Mouse (Mus musculus) spleen, postnatal 0 days (tissue): ENCODE results near the gene Glrx2. TPM values are rescaled to one million over a fixed set of nuclear protein-coding genes. Genes with fewer than 3 reads are reported as not detected.

Experiments used
- polyA plus RNA-seq: library from polyadenylated mRNA; unstranded; fragments of >200 nt; fragmentation: Nextera tagmentation; extraction: Ambion mirVana; gene quantifications from 2 replicates; pipeline ENCODE4 v1.2.1, GENCODE M21; 2015

The Glrx2 gene
- polyA plus RNA-seq = 73.6 and 80.0 TPM in 2 replicates

DNA sequence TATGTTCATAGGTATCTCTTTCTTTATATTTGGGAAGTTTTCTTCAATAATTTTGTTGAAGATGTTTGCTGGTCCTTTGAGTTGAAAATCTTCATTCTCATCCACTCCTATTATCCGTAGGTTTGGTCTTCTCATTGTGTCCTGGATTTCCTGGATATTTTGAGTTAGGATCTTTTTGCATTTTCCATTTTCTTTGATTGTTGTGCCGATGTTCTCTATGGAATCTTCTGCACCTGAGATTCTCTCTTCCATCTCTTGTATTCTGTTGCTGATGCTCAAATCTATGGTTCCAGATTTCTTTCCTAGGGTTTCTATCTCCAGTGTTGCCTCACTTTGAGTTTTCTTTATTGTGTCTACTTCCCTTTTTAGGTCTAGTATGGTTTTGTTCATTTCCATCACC, at the start of gene Glrx2:
Glrx2 (plus strand) TSS at position 301 of the 400 bp plus-strand sequence.

GRCm38 (mm10) chr1:143702741-143703262, 13.3 kb upstream of the Glrx2 start, which contains the start of gene Cdc73:
TSS of gene Cdc73 (minus strand) at chr1:143702893.

GRCm38 (mm10) chr1:143776446-143777411, 60.6 kb downstream of the Glrx2 start, which contains the start of the genes Trove2 and Uchl5:
TSS of gene Trove2 (minus strand) at chr1:143777068.
TSS of gene Uchl5 (plus strand) at chr1:143777272.

Other genes starting within 250 kb of the Glrx2 start
- 0.22 and 0.25 TPM in 2 replicates for gene B3galt2, start 75.7 kb upstream of the Glrx2 start, polyA plus RNA-seq
- gene Cdc73, start 13.4 kb upstream of the Glrx2 start, polyA plus RNA-seq = 13.4 and 15.1 TPM in 2 replicates
- 2.7 and 3.7 TPM in 2 replicates for gene Trove2, start 60.7 kb downstream of the Glrx2 start, polyA plus RNA-seq
- 90.2 and 91.8 TPM in 2 replicates for gene Uchl5, start 60.9 kb downstream of the Glrx2 start, polyA plus RNA-seq